Mouse (Mus musculus) hindbrain, embryonic 11.5 days (tissue): ENCODE data around the gene Nrip1. TPM values are rescaled to one million over a fixed set of nuclear protein-coding genes. Genes with fewer than 3 reads are reported as not detected.
"Not testable (repeated sequence)": the region's sequence is repeated elsewhere in the genome, so short reads cannot be mapped to it uniquely, and the experiment has no call there.

Source experiments
- ATAC-seq: fragments of 200-750 bp; cut with Nextera tagmentation; 2 replicates; pipeline ENCODE4 v1.8.0; 2017; ENCODE audit warnings: mild to moderate bottlenecking, moderate TSS enrichment, moderate library complexity; ENCODE audit not compliant: low FRiP score
- DNase-seq: peaks from one replicate; pipeline ENCODE4 v3.0.0-alpha.2; 2015; ENCODE audit warnings: low spot score
- H3K27ac ChIP-seq: fragments of 300-500 bp; sonication (generic); 2 replicates; pipeline ENCODE4 v1.5.1; 2014; ENCODE audit warnings: mild to moderate bottlenecking, low read depth, low read length
- H3K27me3 ChIP-seq: fragments of 300-500 bp; sonication (generic); 2 replicates; pipeline ENCODE4 v1.6.1; 2014; ENCODE audit warnings: mild to moderate bottlenecking, low read length, moderate library complexity, mixed read lengths; ENCODE audit not compliant: control insufficient read depth, insufficient read depth
- H3K36me3 ChIP-seq: fragments of 300-500 bp; sonication (generic); 2 replicates; pipeline ENCODE4 v1.6.1; 2014; ENCODE audit warnings: mild to moderate bottlenecking, low read length, moderate library complexity, mixed read lengths; ENCODE audit not compliant: control insufficient read depth, insufficient read depth
- H3K4me1 ChIP-seq: fragments of 300-500 bp; sonication (generic); replicated peaks from 2 replicates; pipeline ENCODE4 v1.6.1; 2014; ENCODE audit warnings: low read length, mixed read lengths; ENCODE audit not compliant: control insufficient read depth, insufficient read depth
- H3K4me2 ChIP-seq: fragments of 300-500 bp; sonication (generic); replicated peaks from 2 replicates; pipeline ENCODE4 v1.6.1; 2014; ENCODE audit warnings: mild to moderate bottlenecking, low read depth, low read length
- H3K4me3 ChIP-seq: fragments of 300-500 bp; sonication (generic); 2 replicates; pipeline ENCODE4 v1.5.1; 2014; ENCODE audit warnings: low read depth, low read length
- H3K9ac ChIP-seq: fragments of 300-500 bp; sonication (generic); 2 replicates; pipeline ENCODE4 v1.6.1; 2014; ENCODE audit warnings: low read depth, low read length
- H3K9me3 ChIP-seq: fragments of 300-500 bp; sonication (generic); 2 replicates; pipeline ENCODE4 v1.6.1; 2016; ENCODE audit warnings: low read length; ENCODE audit not compliant: control insufficient read depth
- WGBS: fragments of 180-500 bp; shearing (Covaris S2); extraction: QIAGEN DNeasy Blood & Tissue Kit; methylation state at CpG from one replicate; pipeline ENCODE4 v1.1.7; 2014; 5-methylcytosine and 5-hydroxymethylcytosine counted together
- polyA plus RNA-seq: library from polyadenylated mRNA; unstranded; fragments of >200 nt; fragmentation: Nextera tagmentation; extraction: Ambion mirVana; gene quantifications from 2 replicates; pipeline ENCODE4 v1.2.1, GENCODE M21; 2014

Nrip1 gene
- polyA plus RNA-seq, 1 experiment from 2014 or later = 35.5 TPM

DNA sequence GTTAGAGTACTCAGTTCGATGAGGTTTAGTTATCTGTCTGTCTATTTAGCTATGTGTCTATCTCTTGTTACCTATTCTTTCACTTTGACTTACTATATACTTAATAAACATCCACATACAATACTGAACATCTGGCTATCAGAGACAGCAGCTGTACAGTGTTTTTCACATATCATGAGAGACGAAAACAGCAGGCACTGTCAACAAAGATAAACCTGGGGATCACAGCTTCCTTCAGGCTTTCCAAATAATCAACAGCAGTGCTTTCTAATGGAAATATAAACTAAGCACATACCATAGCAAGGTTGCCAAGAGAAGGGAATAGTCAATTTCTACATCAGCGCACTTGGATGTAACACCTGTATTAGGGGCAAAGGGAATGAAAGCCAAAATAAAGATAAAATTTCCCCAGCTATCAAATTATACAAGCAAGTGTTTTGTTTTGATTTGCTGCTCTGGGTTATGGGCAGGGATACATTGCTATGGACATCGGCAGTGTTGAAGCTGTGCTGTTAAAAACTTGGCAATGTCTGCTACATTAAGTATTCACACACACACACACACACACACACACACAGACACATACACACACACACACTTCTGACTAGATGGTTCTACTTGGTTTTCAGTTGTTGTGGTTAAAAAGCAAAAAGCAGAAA lies 35.2 kb upstream of the Nrip1 start:
- Histone ChIP-seq H3K4me2 (no peak overlapping the region), H3K4me1 (no peaks in the 10 kb centered on the region), H3K9ac (no peak overlapping the region), H3K4me3 (no peak overlapping the region), H3K9me3 (no peaks in the 10 kb centered on the region), H3K27ac (no peak overlapping the region), H3K27me3 (no peaks in the 10 kb centered on the region), H3K36me3 (no peaks in the 10 kb centered on the region)
- WGBS = 92% methylated on average over 4 of the region's 4 CpGs
- ATAC-seq (no peak), DNase-seq (no peak)

GRCm38 (mm10) chr16:76408241-76408640 lies 34.6 kb upstream of the Nrip1 start:
- no peaks in the 10 kb centered on the region for H3K9me3 ChIP-seq
- H3K36me3 ChIP-seq = no peaks in the 10 kb centered on the region
- ATAC-seq (no peak), DNase-seq (no peak)
- 87% methylated on average over 8 of the region's 8 CpGs for WGBS
- no peaks in the 10 kb centered on the region for H3K4me1 ChIP-seq
- no peak overlapping the region for H3K9ac ChIP-seq
- no peak overlapping the region for H3K27ac ChIP-seq
- no peaks in the 10 kb centered on the region for H3K27me3 ChIP-seq
- no peak overlapping the region for H3K4me3 ChIP-seq
- H3K4me2 ChIP-seq = no peak overlapping the region

DNA sequence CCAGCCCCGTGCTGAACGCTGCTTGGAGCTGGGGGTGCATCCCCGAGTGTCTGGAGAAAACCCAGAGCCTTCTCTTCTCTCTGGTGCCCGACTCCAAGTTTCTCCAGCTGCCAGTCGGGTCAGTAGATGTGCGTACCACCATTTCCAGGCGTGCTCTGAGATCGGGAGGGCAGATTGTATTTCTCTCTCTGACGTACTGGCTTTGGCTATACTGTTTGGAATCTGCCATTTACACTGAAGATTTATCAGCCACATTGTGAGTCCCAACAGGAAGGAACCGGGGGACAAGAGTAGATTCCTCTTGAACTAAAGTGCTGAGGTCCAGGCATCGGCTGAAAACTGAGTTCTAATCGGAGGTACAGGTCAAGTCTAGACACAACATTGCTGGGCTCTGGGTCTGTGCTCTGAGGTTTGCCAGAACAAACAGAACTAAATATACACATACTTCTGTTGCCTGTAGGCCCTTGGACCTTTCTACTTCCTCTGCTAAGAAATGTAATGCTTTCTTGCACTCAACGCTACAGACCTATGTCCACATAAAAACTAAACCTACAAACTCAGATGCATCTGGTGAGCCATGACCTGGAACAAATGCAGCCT lies 33.8 kb upstream of the Nrip1 start:
- DNase-seq (no peak), ATAC-seq (no peak)
- no peak overlapping the region for H3K27ac ChIP-seq
- H3K9ac ChIP-seq = no peak overlapping the region
- H3K4me3 ChIP-seq = no peak overlapping the region
- no peaks in the 10 kb centered on the region for H3K36me3 ChIP-seq
- H3K9me3 ChIP-seq = no peaks in the 10 kb centered on the region
- no peaks in the 10 kb centered on the region for H3K27me3 ChIP-seq
- no peak overlapping the region for H3K4me2 ChIP-seq
- no peaks in the 10 kb centered on the region for H3K4me1 ChIP-seq
- WGBS = 80% methylated on average over 13 of the region's 13 CpGs

DNA sequence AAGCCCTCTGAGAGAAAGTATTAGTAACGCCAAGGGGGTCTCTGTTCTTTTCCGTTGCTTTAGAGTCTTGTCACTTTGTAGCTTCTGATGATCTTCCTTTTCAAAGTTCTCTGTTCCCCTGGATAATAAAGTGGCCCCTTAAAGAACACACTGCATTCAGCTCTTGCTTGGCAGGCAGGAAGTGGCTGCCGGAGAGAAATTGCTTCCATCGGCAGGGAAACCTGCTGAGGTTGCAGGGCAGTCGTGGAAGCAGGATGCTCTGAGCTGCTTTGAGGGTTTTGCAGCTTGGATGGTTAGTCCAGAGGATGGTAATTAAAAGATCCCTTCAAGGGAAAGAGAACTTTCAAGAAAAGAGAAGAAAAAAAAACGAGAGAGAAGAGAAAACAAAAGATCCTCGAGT lies 33.3 kb upstream of the Nrip1 start:
- H3K4me1 ChIP-seq = no peaks in the 10 kb centered on the region
- no peak overlapping the region for H3K4me3 ChIP-seq

GRCm38 (mm10) chr16:76406319-76406718 lies 32.7 kb upstream of the Nrip1 start:
- no peak for DNase-seq
- WGBS = 92% methylated on average over 7 of the region's 7 CpGs
- H3K4me1 ChIP-seq = no peaks in the 10 kb centered on the region
- no peak overlapping the region for H3K4me3 ChIP-seq
- no peak overlapping the region for H3K4me2 ChIP-seq
- no peak overlapping the region for H3K9ac ChIP-seq
- no peaks in the 10 kb centered on the region for H3K36me3 ChIP-seq
- H3K9me3 ChIP-seq = no peaks in the 10 kb centered on the region
- H3K27ac ChIP-seq = no peak overlapping the region
- ATAC-seq = no peak
- H3K27me3 ChIP-seq = no peaks in the 10 kb centered on the region

More for the DNA sequence above, 33.3 kb upstream of the Nrip1 start:
- Histone ChIP-seq H3K4me2 (no peak overlapping the region), H3K9me3 (no peaks in the 10 kb centered on the region), H3K27me3 (no peaks in the 10 kb centered on the region), H3K36me3 (no peaks in the 10 kb centered on the region), H3K27ac (no peak overlapping the region), H3K9ac (no peak overlapping the region)
- DNase-seq (no peak), ATAC-seq (no peak)
- WGBS = 51% methylated on average over 7 of the region's 7 CpGs

DNA sequence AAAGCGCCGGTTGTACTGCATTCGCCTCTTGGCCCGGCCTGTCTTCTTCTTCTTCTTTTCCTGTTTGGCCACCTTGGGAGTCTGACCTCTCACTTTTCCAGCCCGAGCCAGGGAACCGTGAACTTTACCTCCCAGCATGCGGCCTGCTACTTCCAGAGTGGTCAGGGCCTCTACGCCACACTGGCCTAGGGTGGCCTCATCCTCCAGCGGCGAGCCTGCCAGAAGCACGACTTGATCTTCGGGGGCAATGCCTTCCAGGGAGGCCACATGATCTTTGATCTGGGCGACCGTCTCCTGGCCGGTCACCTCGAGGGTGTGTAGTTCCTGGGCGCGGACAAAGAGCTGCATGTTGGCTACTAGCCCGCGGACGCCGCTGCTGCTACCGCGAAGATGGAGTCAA lies 29.7 kb upstream of the Nrip1 start:
- 91% methylated on average over 23 of the region's 24 CpGs for WGBS
- H3K9me3 ChIP-seq, H3K36me3 ChIP-seq, DNase-seq, H3K27ac ChIP-seq, H3K9ac ChIP-seq, H3K4me1 ChIP-seq, H3K4me3 ChIP-seq, H3K27me3 ChIP-seq, ATAC-seq, H3K4me2 ChIP-seq: not testable (repeated sequence)

GRCm38 (mm10) chr16:76396512-76396911 lies 22.9 kb upstream of the Nrip1 start:
- Histone ChIP-seq H3K27ac (no peak overlapping the region), H3K4me1 (no peaks in the 10 kb centered on the region), H3K4me3 (no peak overlapping the region), H3K9me3 (no peaks in the 10 kb centered on the region), H3K27me3 (no peaks in the 10 kb centered on the region), H3K4me2 (no peak overlapping the region), H3K9ac (no peak overlapping the region), H3K36me3 (no peaks in the 10 kb centered on the region)
- ATAC-seq (no peak), DNase-seq (no peak)
- 74% methylated on average over 1 of the region's 1 CpGs for WGBS

DNA sequence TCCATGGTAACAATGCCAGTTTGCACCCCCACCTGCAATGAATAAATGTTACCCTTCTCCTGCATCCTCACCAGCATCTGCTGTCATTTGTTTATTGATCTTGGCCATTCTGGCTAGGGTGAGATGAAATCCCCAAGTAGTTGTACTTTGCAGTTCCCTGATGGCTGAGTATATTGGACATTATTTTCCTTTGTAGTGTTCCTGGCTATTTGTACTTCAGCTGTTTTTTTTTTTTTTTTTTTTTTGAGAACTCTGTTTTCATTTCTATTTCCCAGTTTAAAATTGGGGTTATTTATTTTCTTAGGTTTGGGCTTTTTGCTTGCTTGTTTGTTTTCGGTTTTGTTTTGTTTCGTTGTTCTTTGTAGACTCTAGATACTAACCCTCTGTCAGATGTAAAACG lies 19.6 kb upstream of the Nrip1 start:
- Histone ChIP-seq H3K4me2 (no peak overlapping the region), H3K4me1 (no peaks in the 10 kb centered on the region), H3K36me3 (no peaks in the 10 kb centered on the region), H3K9me3 (no peaks in the 10 kb centered on the region), H3K9ac (no peak overlapping the region), H3K4me3 (no peak overlapping the region), H3K27ac (no peak overlapping the region), H3K27me3 (no peaks in the 10 kb centered on the region)
- 66% methylated on average over 3 of the region's 3 CpGs for WGBS
- ATAC-seq (no peak), DNase-seq (no peak)

GRCm38 (mm10) chr16:76386496-76386895 lies 12.9 kb upstream of the Nrip1 start:
- 78% methylated on average over 5 of the region's 5 CpGs for WGBS
- ATAC-seq = no peak
- no peak for DNase-seq

More at GRCm38 (mm10) chr16:76386496-76386895, 12.9 kb upstream of the Nrip1 start:
- H3K27ac ChIP-seq = no peak overlapping the region
- H3K4me2 ChIP-seq = no peak overlapping the region
- H3K9me3 ChIP-seq = no peaks in the 10 kb centered on the region
- H3K9ac ChIP-seq = no peak overlapping the region
- H3K4me3 ChIP-seq = no peak overlapping the region
- no peaks in the 10 kb centered on the region for H3K27me3 ChIP-seq
- H3K4me1 ChIP-seq = no peaks in the 10 kb centered on the region
- H3K36me3 ChIP-seq = no peaks in the 10 kb centered on the region
